Mouse (Mus musculus): Measurements from ENCODE around the gene Fpgs. TPM values are rescaled to one million over a fixed set of nuclear protein-coding genes. Genes with fewer than 3 reads are reported as not detected.

The Fpgs gene
- polyA plus RNA-seq, 1 experiment from 2014 or later, result 17.3 TPM

- H3K27me3 ChIP-seq (replicated peaks), result no peaks in the 10 kb centered on the region
- WGBS, result 85% methylated on average over 3 of the region's 3 CpGs
- H3K4me2 ChIP-seq (replicated peaks), result no peak overlapping the region
- no peaks in the 10 kb centered on the region for H3K9me3 ChIP-seq
- no peak overlapping the region for H3K9ac ChIP-seq
- no peak for ATAC-seq (ENCODE audit: low FRiP score, low read depth)
- no peak overlapping the region for H3K4me3 ChIP-seq
- H3K36me3 ChIP-seq, result no peaks in the 10 kb centered on the region
- H3K4me1 ChIP-seq, result peaks cover 3% of the 10 kb centered on the region; the same call in 1 of the 2 replicates
- no peak overlapping the region for H3K27ac ChIP-seq
These were observed 27.1 kb downstream of the Fpgs start for GRCm38 (mm10) chr2:32676821-32677220.

GRCm38 (mm10) chr2:32673176-32673917, 30.6 kb downstream of the Fpgs start:
- Histone ChIP-seq H3K36me3 (no peaks in the 10 kb centered on the region), H3K9ac (no peak overlapping the region), H3K4me3 (no peak overlapping the region), H3K4me1 (no peaks in the 10 kb centered on the region), H3K9me3 (no peaks in the 10 kb centered on the region), H3K27me3 (replicated peaks) (no peaks in the 10 kb centered on the region), H3K27ac (no peak overlapping the region), H3K4me2 (replicated peaks) (no peak overlapping the region)
- ATAC-seq (ENCODE audit: low FRiP score, low read depth), result no peak
- 83% methylated on average over 16 of the region's 16 CpGs for WGBS

GRCm38 (mm10) chr2:32671907-32672595, 31.9 kb downstream of the Fpgs start:
- no peaks in the 10 kb centered on the region for H3K36me3 ChIP-seq
- no peak for ATAC-seq (ENCODE audit: low FRiP score, low read depth)
- 73% methylated on average over 9 of the region's 9 CpGs for WGBS
- H3K4me1 ChIP-seq, result no peaks in the 10 kb centered on the region; the same call in 1 of the 2 replicates
- H3K27ac ChIP-seq, result no peak overlapping the region
- H3K27me3 ChIP-seq (replicated peaks), result no peaks in the 10 kb centered on the region
- no peak overlapping the region for H3K4me2 ChIP-seq (replicated peaks)
- H3K4me3 ChIP-seq, result no peak overlapping the region
- no peak overlapping the region for H3K9ac ChIP-seq
- H3K9me3 ChIP-seq, result no peaks in the 10 kb centered on the region

GRCm38 (mm10) chr2:32671147-32671546, 32.8 kb downstream of the Fpgs start:
- no peak for ATAC-seq (ENCODE audit: low FRiP score, low read depth)

GRCm38 (mm10) chr2:32669876-32670275, 34.1 kb downstream of the Fpgs start:
- ATAC-seq (ENCODE audit: low FRiP score, low read depth), result no peak
- H3K27me3 ChIP-seq (replicated peaks), result no peaks in the 10 kb centered on the region
- no peak overlapping the region for H3K9ac ChIP-seq
- no peak overlapping the region for H3K27ac ChIP-seq
- no peaks in the 10 kb centered on the region; the same call in 1 of the 2 replicates for H3K4me1 ChIP-seq
- no peaks in the 10 kb centered on the region for H3K9me3 ChIP-seq
- WGBS, result 61% methylated on average over 3 of the region's 3 CpGs
- no peak overlapping the region for H3K4me2 ChIP-seq (replicated peaks)
- H3K4me3 ChIP-seq, result no peak overlapping the region
- no peaks in the 10 kb centered on the region for H3K36me3 ChIP-seq

More at GRCm38 (mm10) chr2:32671147-32671546, 32.8 kb downstream of the Fpgs start:
- no peak overlapping the region for H3K9ac ChIP-seq
- H3K27me3 ChIP-seq (replicated peaks), result no peaks in the 10 kb centered on the region
- no peaks in the 10 kb centered on the region for H3K36me3 ChIP-seq
- no peaks in the 10 kb centered on the region; the same call in 1 of the 2 replicates for H3K4me1 ChIP-seq
- H3K9me3 ChIP-seq, result no peaks in the 10 kb centered on the region
- WGBS, result 90% methylated on average over 9 of the region's 9 CpGs
- no peak overlapping the region for H3K27ac ChIP-seq
- H3K4me3 ChIP-seq, result no peak overlapping the region
- no peak overlapping the region for H3K4me2 ChIP-seq (replicated peaks)

- 77% methylated on average over 7 of the region's 7 CpGs for WGBS
- no peaks in the 10 kb centered on the region for H3K36me3 ChIP-seq
- H3K27me3 ChIP-seq (replicated peaks), result no peaks in the 10 kb centered on the region
- ATAC-seq (ENCODE audit: low FRiP score, low read depth), result no peak
- no peak overlapping the region for H3K27ac ChIP-seq
- no peaks in the 10 kb centered on the region for H3K9me3 ChIP-seq
- no peak overlapping the region for H3K4me3 ChIP-seq
- H3K4me1 ChIP-seq, result no peaks in the 10 kb centered on the region; the same call in 1 of the 2 replicates
- H3K4me2 ChIP-seq (replicated peaks), result no peak overlapping the region
- no peak overlapping the region for H3K9ac ChIP-seq
These were observed 35.8 kb downstream of the Fpgs start for GRCm38 (mm10) chr2:32668176-32668575.

- no peak for ATAC-seq (ENCODE audit: low FRiP score, low read depth)
- Histone ChIP-seq H3K27ac (no peak overlapping the region), H3K9me3 (no peaks in the 10 kb centered on the region), H3K36me3 (no peaks in the 10 kb centered on the region), H3K27me3 (replicated peaks) (no peaks in the 10 kb centered on the region), H3K4me2 (replicated peaks) (no peak overlapping the region), H3K4me3 (no peak overlapping the region), H3K4me1 (no peaks in the 10 kb centered on the region; the same call in 1 of the 2 replicates), H3K9ac (no peak overlapping the region)
- 35% methylated on average over 11 of the region's 11 CpGs for WGBS
These were observed 36.2 kb downstream of the Fpgs start for GRCm38 (mm10) chr2:32667775-32668174.

GRCm38 (mm10) chr2:32665853-32666252, 38.1 kb downstream of the Fpgs start:
- H3K4me1 ChIP-seq, result no peaks in the 10 kb centered on the region; the same call in 1 of the 2 replicates
- H3K27me3 ChIP-seq (replicated peaks), result no peaks in the 10 kb centered on the region
- H3K4me3 ChIP-seq, result no peak overlapping the region
- H3K36me3 ChIP-seq, result no peaks in the 10 kb centered on the region
- H3K9ac ChIP-seq, result no peak overlapping the region
- no peaks in the 10 kb centered on the region for H3K9me3 ChIP-seq
- no peak overlapping the region for H3K27ac ChIP-seq
- H3K4me2 ChIP-seq (replicated peaks), result no peak overlapping the region
- no peak for ATAC-seq (ENCODE audit: low FRiP score, low read depth)
- 89% methylated on average over 6 of the region's 6 CpGs for WGBS

GRCm38 (mm10) chr2:32665345-32665744, 38.6 kb downstream of the Fpgs start:
- Histone ChIP-seq H3K27me3 (replicated peaks) (no peaks in the 10 kb centered on the region), H3K4me1 (no peaks in the 10 kb centered on the region; the same call in 1 of the 2 replicates), H3K9me3 (no peaks in the 10 kb centered on the region), H3K4me3 (no peak overlapping the region), H3K9ac (no peak overlapping the region), H3K36me3 (no peaks in the 10 kb centered on the region), H3K27ac (no peak overlapping the region), H3K4me2 (replicated peaks) (no peak overlapping the region)
- ATAC-seq (ENCODE audit: low FRiP score, low read depth), result no peak
- 69% methylated on average over 8 of the region's 8 CpGs for WGBS

GRCm38 (mm10) chr2:32662291-32662690, 41.7 kb downstream of the Fpgs start:
- Histone ChIP-seq H3K27me3 (replicated peaks) (no peaks in the 10 kb centered on the region), H3K27ac (0 out of 2 replicates have a peak overlapping the region, but pooled peaks have one; percentile 7), H3K4me3 (no peak overlapping the region), H3K36me3 (no peaks in the 10 kb centered on the region), H3K4me1 (no peaks in the 10 kb centered on the region), H3K9me3 (no peaks in the 10 kb centered on the region), H3K9ac (0 out of 2 replicates have a peak overlapping the region, but pooled peaks have one; percentile 8), H3K4me2 (replicated peaks) (no peak overlapping the region)
- ATAC-seq (ENCODE audit: low FRiP score, low read depth), result no peak
- WGBS, result 55% methylated on average over 5 of the region's 5 CpGs

GRCm38 (mm10) chr2:32661509-32662107, 42.3 kb downstream of the Fpgs start:
- Histone ChIP-seq H3K4me1 (no peaks in the 10 kb centered on the region), H3K9me3 (no peaks in the 10 kb centered on the region), H3K27me3 (replicated peaks) (no peaks in the 10 kb centered on the region), H3K9ac (0 out of 2 replicates have a peak overlapping the region, but pooled peaks have one; percentile 8), H3K27ac (no peak overlapping the region), H3K4me2 (replicated peaks) (no peak overlapping the region), H3K36me3 (no peaks in the 10 kb centered on the region), H3K4me3 (no peak overlapping the region)
- no peak for ATAC-seq (ENCODE audit: low FRiP score, low read depth)
- 69% methylated on average over 7 of the region's 7 CpGs for WGBS

GRCm38 (mm10) chr2:32658873-32659272, 45.1 kb downstream of the Fpgs start:
- peaks cover 5% of the 10 kb centered on the region; the same call in 1 of the 2 replicates for H3K4me1 ChIP-seq
- H3K27ac ChIP-seq, result no peak overlapping the region
- H3K27me3 ChIP-seq (replicated peaks), result no peaks in the 10 kb centered on the region
- H3K4me2 ChIP-seq (replicated peaks), result no peak overlapping the region
- H3K4me3 ChIP-seq, result no peak overlapping the region
- no peaks in the 10 kb centered on the region for H3K36me3 ChIP-seq
- ATAC-seq (ENCODE audit: low FRiP score, low read depth), result no peak
- 93% methylated on average over 2 of the region's 2 CpGs for WGBS
- no peaks in the 10 kb centered on the region for H3K9me3 ChIP-seq
- no peak overlapping the region for H3K9ac ChIP-seq
